Mouse (Mus musculus): ENCODE measurements around the gene Abl1. TPM values are rescaled to one million over a fixed set of nuclear protein-coding genes. Genes with fewer than 3 reads are reported as not detected.

Abl1 gene
- polyA plus RNA-seq, 1 experiment from 2014 or later: 19.6 TPM

DNA sequence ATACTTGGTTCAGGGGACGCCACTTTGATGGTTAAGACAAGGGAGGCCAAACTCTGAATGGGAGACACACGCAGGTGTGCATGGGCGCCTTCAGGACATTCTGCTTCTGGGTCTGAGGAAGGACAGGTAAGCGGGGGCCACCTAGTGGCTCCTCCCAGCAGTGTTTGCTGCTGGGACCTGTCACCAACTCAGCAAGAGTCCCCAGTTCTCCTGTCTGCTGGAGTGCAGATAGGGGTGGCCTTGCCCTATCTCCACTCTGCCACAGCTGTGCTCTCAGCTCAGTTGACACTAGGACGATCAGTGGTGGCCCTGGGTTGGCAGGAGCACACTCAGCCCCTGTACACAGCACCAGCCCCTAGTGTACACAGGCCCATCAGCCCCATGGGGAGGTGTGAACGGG lies 159.7 kb downstream of the Abl1 start:
- H3K4me2 ChIP-seq (ENCODE audit: low read length): no peak overlapping the region
- ATAC-seq (no peak), DNase-seq (ENCODE audit: low spot score) (no peak)
- H3K27me3 ChIP-seq (replicated peaks; ENCODE audit: control insufficient read depth, insufficient read depth, low read length): peaks cover 44% of the 10 kb centered on the region
- 15% methylated on average over 6 of the region's 6 CpGs for WGBS
- H3K9ac ChIP-seq (ENCODE audit: low read length): no peak overlapping the region
- H3K4me3 ChIP-seq (ENCODE audit: low read depth, low read length): no peak overlapping the region
- peaks cover 18% of the 10 kb centered on the region; the same call in 1 of the 2 replicates for H3K4me1 ChIP-seq (ENCODE audit: control insufficient read depth, insufficient read depth, low read length)
- no peaks in the 10 kb centered on the region for H3K9me3 ChIP-seq (replicated peaks; ENCODE audit: control insufficient read depth, low read length)
- no peaks in the 10 kb centered on the region for H3K36me3 ChIP-seq (ENCODE audit: control insufficient read depth, insufficient read depth, low read length)
- no peak overlapping the region for H3K27ac ChIP-seq (ENCODE audit: low read depth, low read length)

DNA sequence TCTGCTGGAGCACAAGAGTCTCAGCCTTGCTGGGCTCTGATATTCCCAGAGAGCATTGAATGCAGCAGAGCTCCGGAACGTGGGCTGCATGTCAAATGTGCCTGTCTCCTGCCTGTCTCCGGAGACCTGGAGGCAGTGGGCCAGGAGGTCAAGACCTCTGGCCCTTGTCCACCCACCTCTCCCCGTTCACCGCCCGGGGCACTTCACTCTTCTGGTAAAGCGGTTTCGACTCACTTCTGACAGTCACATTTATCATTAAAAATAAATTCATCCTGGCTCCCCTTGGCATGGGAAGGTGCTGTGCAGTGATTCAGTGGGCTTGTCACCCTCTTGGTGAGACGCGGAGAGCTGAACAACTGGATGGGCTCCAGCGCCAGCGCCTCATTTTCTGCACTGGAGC lies 162.0 kb downstream of the Abl1 start:
- Histone ChIP-seq H3K9ac (ENCODE audit: low read length) (no peak overlapping the region), H3K9me3 (replicated peaks; ENCODE audit: control insufficient read depth, low read length) (no peaks in the 10 kb centered on the region), H3K27me3 (replicated peaks; ENCODE audit: control insufficient read depth, insufficient read depth, low read length) (peaks cover 26% of the 10 kb centered on the region), H3K4me1 (ENCODE audit: control insufficient read depth, insufficient read depth, low read length) (peaks cover 15% of the 10 kb centered on the region; the same call in 1 of the 2 replicates), H3K4me3 (ENCODE audit: low read depth, low read length) (no peak overlapping the region), H3K4me2 (ENCODE audit: low read length) (no peak overlapping the region), H3K27ac (ENCODE audit: low read depth, low read length) (no peak overlapping the region), H3K36me3 (ENCODE audit: control insufficient read depth, insufficient read depth, low read length) (no peaks in the 10 kb centered on the region)
- no peak for DNase-seq (ENCODE audit: low spot score)
- 65% methylated on average over 12 of the region's 12 CpGs for WGBS
- no peak for ATAC-seq

Other genes with a start within 250 kb of the Abl1 start
- gene Ass1, start 218.2 kb upstream of the Abl1 start, polyA plus RNA-seq (2014; fragmentation: Nextera tagmentation; extraction: Ambion mirVana): 6.3 and 6.9 TPM in 2 replicates
- 51.2 and 56.6 TPM in 2 replicates for gene Fubp3, start 115.7 kb upstream of the Abl1 start, polyA plus RNA-seq (2014; fragmentation: Nextera tagmentation; extraction: Ambion mirVana)
- gene Prdm12, start 48.3 kb upstream of the Abl1 start, polyA plus RNA-seq (2014; fragmentation: Nextera tagmentation; extraction: Ambion mirVana): 0.83 and 1.3 TPM in 2 replicates
- 32.0 and 33.4 TPM in 2 replicates for gene Exosc2, start 17.7 kb upstream of the Abl1 start, polyA plus RNA-seq (2014; fragmentation: Nextera tagmentation; extraction: Ambion mirVana)
- gene Qrfp, start 122.2 kb downstream of the Abl1 start, polyA plus RNA-seq (2014; fragmentation: Nextera tagmentation; extraction: Ambion mirVana): 0.11 and 0.19 TPM in 2 replicates
- gene Fibcd1, start 157.6 kb downstream of the Abl1 start, polyA plus RNA-seq (2014; fragmentation: Nextera tagmentation; extraction: Ambion mirVana): 3.0 and 3.3 TPM in 2 replicates
- 2.9 and 4.3 TPM in 2 replicates for gene Lamc3, start 198.9 kb downstream of the Abl1 start, polyA plus RNA-seq (2014; fragmentation: Nextera tagmentation; extraction: Ambion mirVana)